Mouse (Mus musculus) heart, postnatal 0 days (tissue): ENCODE results near the gene Dnmt3b. TPM values are rescaled to one million over a fixed set of nuclear protein-coding genes. Genes with fewer than 3 reads are reported as not detected.
"Not testable (repeated sequence)": the region's sequence is repeated elsewhere in the genome, so short reads cannot be mapped to it uniquely, and the experiment has no call there.

ENCODE experiments used
- ATAC-seq: fragments of 200-750 bp; cut with Nextera tagmentation; 2 replicates; pipeline ENCODE4 v1.8.0; 2017; ENCODE audit warnings: low read depth, moderate number of reproducible peaks, moderate library complexity; ENCODE audit not compliant: insufficient read depth
- DNase-seq: peaks from one replicate; pipeline ENCODE4 v3.0.0-alpha.2; 2016; ENCODE audit warnings: low spot score
- H3K27ac ChIP-seq: fragments of 300-500 bp; sonication (generic); 2 replicates; pipeline ENCODE4 v1.5.1; 2014; ENCODE audit warnings: low read depth, mild to moderate bottlenecking
- H3K27me3 ChIP-seq: fragments of 300-500 bp; sonication (generic); 2 replicates; pipeline ENCODE4 v1.6.1; 2014; ENCODE audit warnings: low read length, mixed read lengths; ENCODE audit not compliant: control insufficient read depth, insufficient read depth
- H3K36me3 ChIP-seq: fragments of 300-500 bp; sonication (generic); replicated peaks from 2 replicates; pipeline ENCODE4 v1.6.1; 2014; ENCODE audit warnings: low read length, mixed read lengths; ENCODE audit not compliant: control insufficient read depth, insufficient read depth
- H3K4me1 ChIP-seq: fragments of 300-500 bp; sonication (generic); 2 replicates; pipeline ENCODE4 v1.6.1; 2014; ENCODE audit warnings: antibody characterized with exemption; ENCODE audit not compliant: control insufficient read depth, insufficient read depth
- H3K4me2 ChIP-seq: fragments of 300-500 bp; sonication (generic); 2 replicates; pipeline ENCODE4 v1.6.1; 2014; ENCODE audit warnings: low read depth, mild to moderate bottlenecking, low read length, moderate library complexity
- H3K4me3 ChIP-seq: fragments of 300-500 bp; sonication (generic); 2 replicates; pipeline ENCODE4 v1.5.1; 2014; ENCODE audit warnings: low read depth, low read length
- H3K9ac ChIP-seq: fragments of 300-500 bp; sonication (generic); replicated peaks from 2 replicates; pipeline ENCODE4 v1.6.1; 2014; ENCODE audit warnings: low read depth, low read length, mixed read lengths
- H3K9me3 ChIP-seq: fragments of 300-500 bp; sonication (generic); replicated peaks from 2 replicates; pipeline ENCODE4 v1.6.1; 2016; ENCODE audit warnings: low read length; ENCODE audit not compliant: control insufficient read depth
- CTCF ChIP-seq: IDR thresholded peaks from 2 replicates; pipeline ENCODE4 v1.5.1; 2016; ENCODE audit warnings: antibody characterized with exemption, control low read depth, low read depth
- EP300 ChIP-seq: IDR thresholded peaks from 2 replicates; pipeline ENCODE4 v1.6.1; 2016; ENCODE audit warnings: antibody characterized with exemption, low read depth
- WGBS: fragments of 180-500 bp; shearing (Covaris S2); extraction: QIAGEN DNeasy Blood & Tissue Kit; methylation state at CpG from one replicate; pipeline ENCODE4 v1.1.7; 2014; 5-methylcytosine and 5-hydroxymethylcytosine counted together
- polyA plus RNA-seq: library from polyadenylated mRNA; unstranded; fragments of >200 nt; fragmentation: Nextera tagmentation; extraction: Ambion mirVana; gene quantifications from 2 replicates; pipeline ENCODE4 v1.2.1, GENCODE M21; 2015
- total RNA-seq: library from RNA; depleted of rRNA; stranded (reverse); fragments of >200 nt; gene quantifications from 2 replicates; pipeline ENCODE4 v1.2.3, GENCODE M21; 2014; ENCODE audit warnings: low replicate concordance

Dnmt3b gene
- total and polyA plus RNA-seq, 2 experiments from 2014 or later: 1.4 to 1.8 TPM

DNA sequence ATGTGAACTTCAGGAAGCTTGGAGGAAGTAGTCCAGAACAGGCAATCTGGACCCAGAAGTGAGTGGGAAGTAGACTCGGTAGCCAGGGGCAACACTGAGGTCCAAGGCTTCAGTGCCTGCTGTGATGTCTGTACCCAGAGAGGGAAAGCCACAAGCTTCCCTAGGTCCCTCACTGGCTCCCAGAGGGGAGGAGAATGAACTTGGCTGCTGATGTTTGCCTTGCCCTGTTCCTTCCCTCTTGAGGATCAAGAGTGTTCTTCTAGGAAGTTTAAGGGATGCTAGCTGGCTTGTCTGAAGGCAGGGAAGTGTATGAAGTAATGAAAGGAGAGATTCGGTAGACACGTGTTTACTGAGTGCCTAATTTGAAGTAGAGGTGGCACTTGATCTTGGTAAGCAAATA lies 6.8 kb upstream of the Dnmt3b start:
- TF ChIP-seq EP300: no peak
- Histone ChIP-seq H3K27ac (no peak overlapping the region), H3K27me3 (no peaks in the 10 kb centered on the region), H3K4me1 (no peaks in the 10 kb centered on the region), H3K9me3 (no peaks in the 10 kb centered on the region), H3K4me3 (no peak overlapping the region), H3K4me2 (no peak overlapping the region), H3K9ac (no peak overlapping the region), H3K36me3 (no peaks in the 10 kb centered on the region)
- DNase-seq (no peak), ATAC-seq (no peak)
- WGBS: 32% methylated on average over 3 of the region's 3 CpGs

DNA sequence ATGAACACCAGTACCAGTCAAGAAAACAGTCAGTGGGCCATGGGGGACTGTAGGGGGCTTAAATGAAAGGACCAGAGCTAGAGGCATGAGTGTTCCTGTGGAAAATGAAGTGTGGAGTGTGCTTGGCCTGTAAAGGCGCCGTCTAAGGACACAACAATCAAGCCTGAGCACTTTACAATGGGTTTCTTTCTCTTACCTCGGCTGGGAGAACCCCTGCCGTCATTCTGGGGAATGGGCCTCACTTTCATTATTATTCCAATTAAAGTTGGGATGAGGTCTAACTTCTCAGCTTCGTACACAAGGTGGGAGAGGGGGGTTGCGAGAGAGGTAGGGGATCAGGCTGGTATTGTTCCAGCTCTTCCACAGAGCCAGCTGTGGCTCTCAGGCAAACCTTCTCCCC lies 6.3 kb upstream of the Dnmt3b start:
- TF ChIP-seq CTCF (no peak), EP300 (no peak)
- WGBS: 50% methylated on average over 6 of the region's 6 CpGs
- no peak for DNase-seq

DNA sequence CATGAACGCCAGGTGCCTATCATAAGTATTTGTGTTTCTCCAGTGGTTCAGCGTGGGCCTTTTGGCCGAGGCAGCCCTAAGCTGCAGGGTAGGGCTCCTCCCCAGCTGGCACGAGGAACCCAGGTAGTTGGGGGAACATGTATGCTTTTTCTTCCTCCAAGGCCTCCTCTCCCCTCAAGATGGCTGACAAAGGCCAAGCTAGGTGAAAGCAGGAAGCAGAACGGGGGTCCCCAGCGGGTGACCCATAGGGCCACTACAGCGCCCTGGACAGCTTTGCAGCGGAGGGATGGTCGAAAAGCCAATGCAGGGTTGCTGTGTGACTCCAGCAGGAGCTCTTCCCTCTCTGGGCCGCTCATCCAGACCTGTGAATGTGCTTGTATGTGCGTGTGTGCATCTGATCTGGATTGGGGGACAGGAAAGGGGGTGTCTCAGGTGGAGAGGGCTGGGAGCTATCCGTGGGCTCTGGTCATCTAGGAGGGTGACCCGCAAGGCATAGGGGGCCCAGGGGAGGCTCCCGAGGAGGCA lies 415 bp upstream of the Dnmt3b start:
- Histone ChIP-seq H3K27me3 (no peaks in the 10 kb centered on the region), H3K4me1 (no peaks in the 10 kb centered on the region), H3K9ac (peak overlapping the region; percentile 78), H3K36me3 (no peaks in the 10 kb centered on the region), H3K27ac (no peak overlapping the region), H3K4me3 (peak overlapping the region; percentile 76), H3K9me3 (no peaks in the 10 kb centered on the region), H3K4me2 (peak overlapping the region; percentile 97)
- no peak for TF ChIP-seq EP300
- TF ChIP-seq CTCF: no peak
- DNase-seq (no peak), ATAC-seq (no peak)
- 23% methylated on average over 14 of the region's 14 CpGs for WGBS

More for the DNA sequence above, 6.3 kb upstream of the Dnmt3b start:
- no peak overlapping the region for H3K4me2 ChIP-seq
- no peaks in the 10 kb centered on the region for H3K9me3 ChIP-seq
- no peak for ATAC-seq
- H3K27ac ChIP-seq: no peak overlapping the region
- H3K9ac ChIP-seq: no peak overlapping the region
- no peaks in the 10 kb centered on the region for H3K27me3 ChIP-seq
- H3K4me3 ChIP-seq: no peak overlapping the region
- H3K36me3 ChIP-seq: no peaks in the 10 kb centered on the region
- no peaks in the 10 kb centered on the region for H3K4me1 ChIP-seq

DNA sequence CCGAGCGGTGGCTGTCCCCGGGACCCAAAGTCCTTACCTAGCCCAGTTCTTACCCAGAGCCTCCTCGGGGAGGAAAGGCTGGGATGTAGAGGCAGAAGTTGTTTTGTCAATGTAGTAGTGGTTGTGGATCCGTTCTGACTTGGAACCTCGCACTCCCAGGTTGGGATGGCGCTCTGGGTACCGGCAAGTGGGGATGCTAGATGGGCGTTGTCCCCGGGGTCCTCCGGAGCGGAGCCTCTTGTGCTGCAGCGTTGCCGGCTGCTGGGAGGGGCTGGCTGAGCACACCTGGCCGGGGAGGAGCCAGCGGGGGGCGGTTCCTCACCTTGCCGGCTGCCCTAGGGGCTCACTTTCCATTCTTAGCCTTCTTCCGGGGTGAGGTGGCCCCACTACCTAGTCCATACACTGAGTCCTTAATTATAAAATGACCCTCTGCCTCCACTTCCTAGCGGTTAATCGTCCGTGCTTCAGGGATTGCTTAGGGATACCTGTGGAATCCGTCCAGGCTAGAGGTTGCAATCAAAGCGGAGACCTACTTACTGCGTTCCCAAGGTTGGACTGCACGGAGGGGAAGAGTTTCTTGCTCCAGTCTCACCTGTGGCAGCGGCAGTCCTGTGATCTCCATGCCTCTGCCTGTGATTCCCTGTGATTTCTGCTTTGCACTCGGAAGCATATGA lies 901 bp downstream of the Dnmt3b start:
- no peak for TF ChIP-seq EP300
- no peak for TF ChIP-seq CTCF
- peak overlapping the region; percentile 97 for H3K4me2 ChIP-seq
- no peak overlapping the region for H3K27ac ChIP-seq
- no peaks in the 10 kb centered on the region for H3K9me3 ChIP-seq
- no peaks in the 10 kb centered on the region for H3K27me3 ChIP-seq
- H3K9ac ChIP-seq: peak overlapping the region; percentile 78
- DNase-seq (no peak), ATAC-seq (0 out of 2 replicates have a peak, but pooled peaks have one; percentile 3)
- 8% methylated on average over 28 of the region's 28 CpGs for WGBS
- H3K36me3 ChIP-seq: no peaks in the 10 kb centered on the region
- no peaks in the 10 kb centered on the region for H3K4me1 ChIP-seq
- peak overlapping the region; percentile 76 for H3K4me3 ChIP-seq

DNA sequence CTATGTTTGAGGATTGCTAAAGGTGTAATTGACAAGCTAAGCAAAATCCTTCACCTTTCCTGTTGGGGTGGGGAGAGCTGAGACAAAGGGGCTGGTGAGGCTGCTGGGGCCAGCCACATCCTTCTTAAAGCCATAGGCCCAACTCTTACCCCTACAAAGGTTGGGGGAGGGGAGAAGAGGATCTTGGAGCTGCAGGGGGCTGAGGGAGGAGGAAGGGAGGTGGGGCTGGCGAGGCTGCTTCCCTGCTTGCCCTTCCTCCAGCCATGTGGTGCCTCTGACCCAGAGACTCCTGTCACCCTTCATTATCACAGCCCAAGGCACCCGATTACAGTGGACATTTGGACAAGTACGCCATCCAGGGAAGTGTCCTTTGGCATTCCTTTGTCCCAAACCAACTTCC lies 2.4 kb downstream of the Dnmt3b start:
- Histone ChIP-seq H3K4me3 (no peak overlapping the region), H3K9ac (no peak overlapping the region), H3K27ac (no peak overlapping the region), H3K9me3 (no peaks in the 10 kb centered on the region), H3K36me3 (no peaks in the 10 kb centered on the region), H3K4me2 (no peak overlapping the region), H3K4me1 (no peaks in the 10 kb centered on the region), H3K27me3 (no peaks in the 10 kb centered on the region)
- no peak for TF ChIP-seq CTCF
- TF ChIP-seq EP300: no peak
- no peak for DNase-seq
- 70% methylated on average over 3 of the region's 3 CpGs for WGBS
- no peak for ATAC-seq

DNA sequence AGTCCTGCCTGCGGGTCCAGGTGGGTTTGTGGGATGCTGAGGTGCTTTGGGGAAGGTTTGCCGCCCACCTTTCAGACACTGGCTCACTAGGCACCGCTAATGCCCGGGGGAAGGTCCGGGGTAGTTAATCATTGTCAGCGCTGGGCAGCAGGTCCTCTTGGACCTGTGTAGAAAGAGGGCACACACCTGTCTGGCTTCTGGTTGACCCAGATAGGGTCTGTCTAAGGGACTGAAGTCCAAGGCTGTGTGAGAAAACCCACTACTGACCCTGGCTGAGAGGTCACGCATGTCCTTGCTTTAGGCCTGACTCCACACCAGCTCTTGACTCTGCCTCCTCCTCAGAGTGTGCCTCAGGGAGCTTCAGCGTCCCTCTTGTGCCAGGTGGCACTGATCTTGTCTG lies 8.4 kb downstream of the Dnmt3b start:
- not testable (repeated sequence) for H3K9ac ChIP-seq, H3K9me3 ChIP-seq, ATAC-seq, H3K36me3 ChIP-seq, H3K4me1 ChIP-seq, H3K27ac ChIP-seq, H3K27me3 ChIP-seq, H3K4me2 ChIP-seq, DNase-seq, H3K4me3 ChIP-seq
- 86% methylated on average over 7 of the region's 8 CpGs for WGBS
